Mouse (Mus musculus): Measurements from ENCODE around the gene Nubp1. TPM values are rescaled to one million over a fixed set of nuclear protein-coding genes. Genes with fewer than 3 reads are reported as not detected.

Nubp1 gene
- polyA plus RNA-seq, 1 experiment from 2014 or later, result 59.9 TPM

DNA sequence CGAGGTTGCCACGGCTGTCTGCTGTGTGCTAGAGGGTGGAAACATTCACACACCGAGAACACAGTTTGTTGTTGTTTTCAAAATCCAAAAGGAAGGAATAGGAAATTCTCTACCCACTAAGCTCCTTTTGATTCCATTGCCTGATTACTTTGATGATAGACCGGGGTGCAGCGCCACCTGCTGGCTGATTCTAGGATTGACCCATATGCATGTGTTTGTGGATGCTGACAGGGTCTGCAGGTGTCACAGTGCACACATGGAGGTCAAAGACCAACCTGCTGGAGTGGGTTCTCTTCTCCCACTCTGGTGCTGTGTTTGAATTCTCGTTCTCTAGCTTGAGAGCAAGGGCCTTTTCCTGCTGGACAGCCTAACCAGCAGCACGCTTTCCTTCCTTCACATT, 12.6 kb upstream of the Nubp1 start:
- 28% methylated on average over 7 of the region's 7 CpGs for WGBS
- Histone ChIP-seq H3K4me2 (ENCODE audit: low read depth, low read length) (no peak overlapping the region), H3K9me3 (ENCODE audit: control insufficient read depth, low read length) (no peaks in the 10 kb centered on the region), H3K27ac (ENCODE audit: low read length) (no peak overlapping the region), H3K9ac (ENCODE audit: low read length) (no peak overlapping the region), H3K4me1 (replicated peaks; ENCODE audit: control insufficient read depth, insufficient read depth, low read length) (peaks cover 4% of the 10 kb centered on the region; the same call in 1 of the 2 replicates), H3K4me3 (ENCODE audit: low read length) (no peak overlapping the region), H3K36me3 (ENCODE audit: control insufficient read depth, insufficient read depth, low read length) (no peaks in the 10 kb centered on the region), H3K27me3 (ENCODE audit: control insufficient read depth, insufficient read depth, low read depth, low read length) (no peaks in the 10 kb centered on the region; the same call in 1 of the 2 replicates)
- ATAC-seq (ENCODE audit: low read depth), result no peak

DNA sequence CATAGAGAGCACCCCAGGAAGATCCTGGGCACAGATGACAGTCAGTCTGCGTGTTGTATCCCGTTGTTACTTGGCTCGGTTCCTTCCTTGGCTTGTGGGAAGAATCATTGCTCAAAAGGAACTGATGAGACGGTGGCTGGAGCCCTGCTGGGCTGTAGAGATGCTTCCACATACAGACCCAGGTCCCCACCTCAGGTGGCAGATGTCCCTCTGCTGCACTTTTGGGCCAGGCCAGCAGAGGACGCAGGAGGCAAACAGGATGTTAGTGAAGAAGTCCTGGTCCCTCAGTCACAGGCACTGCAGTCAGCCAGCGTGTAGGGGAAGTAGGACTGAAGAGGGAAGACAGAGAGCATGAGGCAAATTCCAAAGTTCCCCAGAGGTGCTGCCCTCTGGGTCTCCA, 4.2 kb downstream of the Nubp1 start:
- H3K27me3 ChIP-seq (ENCODE audit: control insufficient read depth, insufficient read depth, low read depth, low read length), result no peaks in the 10 kb centered on the region
- no peak overlapping the region for H3K27ac ChIP-seq (ENCODE audit: low read length)
- peaks cover 42% of the 10 kb centered on the region for H3K36me3 ChIP-seq (ENCODE audit: control insufficient read depth, insufficient read depth, low read length)
- ATAC-seq (ENCODE audit: low read depth), result no peak
- no peaks in the 10 kb centered on the region for H3K9me3 ChIP-seq (ENCODE audit: control insufficient read depth, low read length)
- no peak overlapping the region for H3K9ac ChIP-seq (ENCODE audit: low read length)
- H3K4me2 ChIP-seq (ENCODE audit: low read depth, low read length), result no peak overlapping the region
- H3K4me3 ChIP-seq (ENCODE audit: low read length), result no peak overlapping the region
- 72% methylated on average over 6 of the region's 6 CpGs for WGBS
- peaks cover 4% of the 10 kb centered on the region for H3K4me1 ChIP-seq (replicated peaks; ENCODE audit: control insufficient read depth, insufficient read depth, low read length)

DNA sequence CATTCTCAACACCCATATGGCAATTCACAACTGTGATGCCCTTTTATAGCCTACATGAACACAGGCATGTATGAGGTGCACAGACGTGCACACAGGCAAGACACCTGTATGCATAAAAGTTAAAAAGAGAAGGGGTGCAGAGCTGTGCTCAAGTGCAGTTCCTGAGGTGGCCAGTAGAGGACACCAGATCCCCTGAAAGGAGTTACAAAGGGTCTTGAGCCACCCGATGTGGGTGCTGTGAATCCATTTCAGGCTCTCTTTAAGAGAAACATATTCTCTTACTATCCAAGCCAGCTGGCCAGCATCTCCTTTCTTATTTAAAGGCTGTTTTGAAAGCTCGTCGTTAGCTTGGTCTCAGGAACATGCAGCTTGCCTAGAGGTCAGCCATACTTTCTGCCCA, 5.1 kb downstream of the Nubp1 start:
- Histone ChIP-seq H3K4me3 (ENCODE audit: low read length) (no peak overlapping the region), H3K27ac (ENCODE audit: low read length) (no peak overlapping the region), H3K9me3 (ENCODE audit: control insufficient read depth, low read length) (no peaks in the 10 kb centered on the region), H3K27me3 (ENCODE audit: control insufficient read depth, insufficient read depth, low read depth, low read length) (no peaks in the 10 kb centered on the region), H3K4me2 (ENCODE audit: low read depth, low read length) (no peak overlapping the region), H3K36me3 (ENCODE audit: control insufficient read depth, insufficient read depth, low read length) (peaks cover 51% of the 10 kb centered on the region), H3K4me1 (replicated peaks; ENCODE audit: control insufficient read depth, insufficient read depth, low read length) (peaks cover 4% of the 10 kb centered on the region), H3K9ac (ENCODE audit: low read length) (no peak overlapping the region)
- no peak for ATAC-seq (ENCODE audit: low read depth)
- WGBS, result 90% methylated on average over 4 of the region's 4 CpGs

DNA sequence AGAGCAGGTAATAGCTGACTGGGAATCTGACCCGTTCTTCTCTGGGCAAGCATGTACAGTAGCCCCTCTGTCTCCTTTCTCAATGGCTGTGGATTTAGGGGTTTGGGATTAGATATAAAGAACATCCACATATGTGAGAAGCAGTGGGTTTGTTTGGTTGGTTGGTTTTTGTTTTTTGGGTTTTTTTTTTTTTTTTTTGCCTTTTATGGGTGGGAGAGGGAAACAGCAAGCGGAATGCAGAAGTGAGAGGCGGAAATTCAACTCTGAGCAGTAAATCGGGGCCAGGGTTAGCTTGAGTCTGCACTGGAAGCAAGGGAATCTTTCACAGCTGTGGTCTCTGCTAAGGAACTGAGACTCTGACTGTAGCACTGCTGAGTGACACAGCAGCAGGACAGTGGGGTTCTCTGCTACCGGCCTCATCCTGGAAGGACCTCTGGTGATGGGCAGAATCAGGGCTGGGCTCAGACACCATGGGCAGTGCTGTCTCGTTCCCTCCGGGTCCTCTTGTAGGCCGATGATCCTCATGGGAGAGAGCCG, 6.0 kb downstream of the Nubp1 start:
- H3K36me3 ChIP-seq (ENCODE audit: control insufficient read depth, insufficient read depth, low read length), result peaks cover 58% of the 10 kb centered on the region
- H3K9ac ChIP-seq (ENCODE audit: low read length), result no peak overlapping the region
- H3K4me2 ChIP-seq (ENCODE audit: low read depth, low read length), result no peak overlapping the region
- H3K27me3 ChIP-seq (ENCODE audit: control insufficient read depth, insufficient read depth, low read depth, low read length), result no peaks in the 10 kb centered on the region
- no peak overlapping the region for H3K27ac ChIP-seq (ENCODE audit: low read length)
- ATAC-seq (ENCODE audit: low read depth), result no peak
- no peaks in the 10 kb centered on the region for H3K9me3 ChIP-seq (ENCODE audit: control insufficient read depth, low read length)
- H3K4me3 ChIP-seq (ENCODE audit: low read length), result no peak overlapping the region
- 94% methylated on average over 9 of the region's 9 CpGs for WGBS
- H3K4me1 ChIP-seq (replicated peaks; ENCODE audit: control insufficient read depth, insufficient read depth, low read length), result peaks cover under 1% of the 10 kb centered on the region; the same call in 1 of the 2 replicates

DNA sequence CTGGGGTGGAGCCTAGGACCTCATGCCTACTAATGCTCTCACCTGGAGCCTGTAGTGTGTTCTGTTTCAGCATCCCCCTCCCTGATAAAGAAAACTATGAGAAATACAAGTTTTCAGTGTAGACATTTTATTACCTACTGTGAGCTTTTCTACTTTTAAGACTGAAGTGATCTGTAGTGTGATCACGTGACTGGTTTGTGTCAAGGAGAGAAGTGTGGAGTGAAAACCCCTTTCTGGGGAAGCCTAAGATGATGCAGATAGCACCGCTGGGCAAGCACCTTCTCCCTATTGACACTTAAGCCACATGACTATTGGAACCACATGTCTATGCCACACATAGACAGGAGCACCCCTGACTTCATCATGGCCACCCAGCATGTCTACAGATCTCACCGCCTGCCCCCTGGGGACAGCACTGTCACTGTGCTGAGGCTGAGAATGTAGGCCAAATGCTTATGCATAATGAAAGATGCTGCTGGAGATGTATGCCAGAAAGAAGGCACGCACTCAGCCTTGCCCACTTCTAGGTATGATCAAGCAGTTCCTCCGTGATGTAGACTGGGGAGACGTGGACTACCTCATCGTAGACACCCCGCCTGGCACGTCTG, 8.8 kb downstream of the Nubp1 start:
- ATAC-seq (ENCODE audit: low read depth), result no peak
- H3K27me3 ChIP-seq (ENCODE audit: control insufficient read depth, insufficient read depth, low read depth, low read length), result no peaks in the 10 kb centered on the region
- no peaks in the 10 kb centered on the region for H3K9me3 ChIP-seq (ENCODE audit: control insufficient read depth, low read length)
- 92% methylated on average over 9 of the region's 9 CpGs for WGBS
- H3K4me2 ChIP-seq (ENCODE audit: low read depth, low read length), result no peak overlapping the region
- no peaks in the 10 kb centered on the region for H3K4me1 ChIP-seq (replicated peaks; ENCODE audit: control insufficient read depth, insufficient read depth, low read length)
- H3K36me3 ChIP-seq (ENCODE audit: control insufficient read depth, insufficient read depth, low read length), result peaks cover 69% of the 10 kb centered on the region
- no peak overlapping the region for H3K27ac ChIP-seq (ENCODE audit: low read length)
- H3K9ac ChIP-seq (ENCODE audit: low read length), result no peak overlapping the region
- no peak overlapping the region for H3K4me3 ChIP-seq (ENCODE audit: low read length)

DNA sequence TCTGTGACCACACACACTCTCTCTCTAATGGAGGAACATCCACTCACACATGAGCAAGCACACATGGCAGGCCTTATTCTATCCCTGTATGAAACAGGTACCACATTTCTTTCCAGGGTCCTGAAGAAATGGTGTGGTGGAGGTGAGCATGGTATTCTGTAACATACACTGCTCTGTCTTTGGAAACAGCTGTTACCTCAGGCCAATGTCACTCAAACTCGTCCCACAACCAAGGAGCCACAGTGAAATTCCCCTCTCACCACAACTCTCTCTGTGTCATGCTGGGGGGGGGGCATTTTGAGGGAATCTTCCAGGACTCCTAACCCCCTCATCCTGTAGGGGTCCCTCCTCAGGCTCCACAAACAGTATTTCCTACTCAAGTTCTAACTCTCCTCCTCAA, 20.2 kb downstream of the Nubp1 start:
- no peaks in the 10 kb centered on the region for H3K4me1 ChIP-seq (replicated peaks; ENCODE audit: control insufficient read depth, insufficient read depth, low read length)
- H3K9me3 ChIP-seq (ENCODE audit: control insufficient read depth, low read length), result no peaks in the 10 kb centered on the region
- WGBS, result 65% methylated on average over 1 of the region's 1 CpGs
- no peaks in the 10 kb centered on the region for H3K27me3 ChIP-seq (ENCODE audit: control insufficient read depth, insufficient read depth, low read depth, low read length)
- no peak overlapping the region for H3K27ac ChIP-seq (ENCODE audit: low read length)
- H3K4me3 ChIP-seq (ENCODE audit: low read length), result no peak overlapping the region
- ATAC-seq (ENCODE audit: low read depth), result no peak
- no peaks in the 10 kb centered on the region for H3K36me3 ChIP-seq (ENCODE audit: control insufficient read depth, insufficient read depth, low read length)
- no peak overlapping the region for H3K9ac ChIP-seq (ENCODE audit: low read length)
- H3K4me2 ChIP-seq (ENCODE audit: low read depth, low read length), result no peak overlapping the region

DNA sequence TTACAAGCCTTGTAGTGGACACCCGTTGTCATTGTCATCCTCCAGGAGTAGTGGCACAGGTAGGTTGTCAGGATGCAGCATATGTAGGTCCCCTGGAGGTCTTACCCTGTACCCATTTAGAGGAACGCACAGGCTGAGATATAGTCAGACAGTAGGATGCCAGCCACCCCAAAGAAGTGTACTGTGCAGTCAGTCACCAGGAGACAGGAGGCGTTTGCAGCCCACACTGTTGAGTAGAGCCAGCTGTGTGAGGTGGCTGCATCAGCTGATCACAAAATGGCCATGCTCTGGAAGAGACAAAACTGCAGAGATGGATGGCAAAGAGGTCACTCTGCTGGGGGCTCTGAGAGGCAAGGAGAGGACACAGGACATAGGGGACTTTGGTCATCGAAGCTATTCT, 20.6 kb downstream of the Nubp1 start:
- H3K4me1 ChIP-seq (replicated peaks; ENCODE audit: control insufficient read depth, insufficient read depth, low read length), result no peaks in the 10 kb centered on the region

DNA sequence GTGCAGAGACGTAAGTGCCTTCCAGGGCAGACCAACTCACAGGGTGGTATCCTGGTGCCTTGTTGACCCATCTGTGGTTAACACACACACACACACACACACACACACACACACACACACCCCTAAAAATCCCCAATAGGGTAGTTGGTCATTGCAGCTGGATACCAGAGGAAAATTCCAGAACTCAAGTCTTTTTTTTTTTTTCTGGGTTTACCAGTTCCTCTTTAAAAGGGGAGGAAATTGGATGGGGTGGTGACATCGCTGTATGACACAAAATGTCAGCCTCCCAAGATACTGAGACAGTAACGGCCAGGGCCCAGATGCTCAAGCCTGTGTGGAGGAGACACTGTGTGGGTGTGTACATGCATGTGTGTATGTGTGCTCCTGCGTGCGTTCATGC, 21.6 kb downstream of the Nubp1 start:
- no peak overlapping the region for H3K27ac ChIP-seq (ENCODE audit: low read length)
- H3K9me3 ChIP-seq (ENCODE audit: control insufficient read depth, low read length), result no peaks in the 10 kb centered on the region
- H3K4me2 ChIP-seq (ENCODE audit: low read depth, low read length), result no peak overlapping the region
- 79% methylated on average over 5 of the region's 5 CpGs for WGBS
- no peaks in the 10 kb centered on the region for H3K36me3 ChIP-seq (ENCODE audit: control insufficient read depth, insufficient read depth, low read length)
- no peak overlapping the region for H3K4me3 ChIP-seq (ENCODE audit: low read length)
- H3K4me1 ChIP-seq (replicated peaks; ENCODE audit: control insufficient read depth, insufficient read depth, low read length), result no peaks in the 10 kb centered on the region
- H3K27me3 ChIP-seq (ENCODE audit: control insufficient read depth, insufficient read depth, low read depth, low read length), result no peaks in the 10 kb centered on the region
- no peak for ATAC-seq (ENCODE audit: low read depth)
- H3K9ac ChIP-seq (ENCODE audit: low read length), result no peak overlapping the region

More for the DNA sequence above, 20.6 kb downstream of the Nubp1 start:
- H3K27ac ChIP-seq (ENCODE audit: low read length), result no peak overlapping the region
- no peaks in the 10 kb centered on the region for H3K9me3 ChIP-seq (ENCODE audit: control insufficient read depth, low read length)
- no peak for ATAC-seq (ENCODE audit: low read depth)
- H3K4me2 ChIP-seq (ENCODE audit: low read depth, low read length), result no peak overlapping the region
- H3K36me3 ChIP-seq (ENCODE audit: control insufficient read depth, insufficient read depth, low read length), result no peaks in the 10 kb centered on the region
- no peaks in the 10 kb centered on the region for H3K27me3 ChIP-seq (ENCODE audit: control insufficient read depth, insufficient read depth, low read depth, low read length)
- 74% methylated on average over 4 of the region's 4 CpGs for WGBS
- H3K4me3 ChIP-seq (ENCODE audit: low read length), result no peak overlapping the region
- H3K9ac ChIP-seq (ENCODE audit: low read length), result no peak overlapping the region

DNA sequence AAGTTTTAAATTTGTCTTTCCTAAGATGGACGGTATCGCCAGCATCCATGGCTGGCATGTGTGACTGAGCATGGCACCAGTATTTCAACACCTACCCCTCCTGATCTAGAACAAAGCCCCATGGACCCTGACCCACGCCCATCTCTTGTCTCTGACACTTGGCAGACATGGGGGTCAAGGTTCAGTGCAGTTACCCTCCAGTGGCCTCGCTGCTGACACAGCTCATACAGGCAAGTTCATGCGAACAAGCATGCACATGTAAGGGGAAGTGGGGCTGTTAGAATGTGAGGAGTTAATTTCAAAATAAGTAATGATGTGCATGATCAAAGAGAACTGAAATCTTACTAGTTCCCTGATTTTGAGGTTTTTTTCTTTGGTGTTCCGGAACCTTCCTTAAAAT, 24.4 kb downstream of the Nubp1 start:
- Histone ChIP-seq H3K27ac (ENCODE audit: low read length) (no peak overlapping the region), H3K27me3 (ENCODE audit: control insufficient read depth, insufficient read depth, low read depth, low read length) (no peaks in the 10 kb centered on the region), H3K4me3 (ENCODE audit: low read length) (no peak overlapping the region), H3K9me3 (ENCODE audit: control insufficient read depth, low read length) (no peaks in the 10 kb centered on the region), H3K4me1 (replicated peaks; ENCODE audit: control insufficient read depth, insufficient read depth, low read length) (no peaks in the 10 kb centered on the region), H3K9ac (ENCODE audit: low read length) (no peak overlapping the region), H3K4me2 (ENCODE audit: low read depth, low read length) (no peak overlapping the region), H3K36me3 (ENCODE audit: control insufficient read depth, insufficient read depth, low read length) (no peaks in the 10 kb centered on the region)
- no peak for ATAC-seq (ENCODE audit: low read depth)
- WGBS, result 71% methylated on average over 6 of the region's 6 CpGs

DNA sequence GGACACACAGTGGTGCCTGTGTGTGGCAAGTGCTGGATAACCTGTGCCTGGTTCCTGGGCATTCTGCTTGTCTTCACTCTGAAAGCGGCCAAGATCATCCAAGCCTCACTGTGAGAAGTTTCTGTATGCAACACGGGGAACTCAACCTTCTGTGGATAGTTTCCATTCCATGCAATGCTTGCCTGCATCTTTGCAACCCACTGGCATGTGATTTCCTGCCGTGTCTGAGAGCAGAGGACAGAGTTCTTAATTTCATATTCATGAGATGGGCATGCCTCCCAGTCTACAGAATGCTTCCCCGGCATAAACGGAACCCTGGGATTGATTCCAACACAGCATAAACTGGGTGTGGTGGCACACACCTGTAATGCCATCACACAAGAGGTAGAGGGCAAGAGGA, 26.3 kb downstream of the Nubp1 start:
- no peaks in the 10 kb centered on the region for H3K27me3 ChIP-seq (ENCODE audit: control insufficient read depth, insufficient read depth, low read depth, low read length)
- no peak overlapping the region for H3K9ac ChIP-seq (ENCODE audit: low read length)
- WGBS, result 83% methylated on average over 5 of the region's 5 CpGs
- H3K27ac ChIP-seq (ENCODE audit: low read length), result no peak overlapping the region
- no peak overlapping the region for H3K4me2 ChIP-seq (ENCODE audit: low read depth, low read length)
- H3K4me3 ChIP-seq (ENCODE audit: low read length), result no peak overlapping the region
- no peaks in the 10 kb centered on the region for H3K4me1 ChIP-seq (replicated peaks; ENCODE audit: control insufficient read depth, insufficient read depth, low read length)
- no peak for ATAC-seq (ENCODE audit: low read depth)
- H3K9me3 ChIP-seq (ENCODE audit: control insufficient read depth, low read length), result no peaks in the 10 kb centered on the region
- H3K36me3 ChIP-seq (ENCODE audit: control insufficient read depth, insufficient read depth, low read length), result no peaks in the 10 kb centered on the region

Measured in lung, embryonic 16.5 days (tissue).